ENCODE assay signal across 25 mouse cellular contexts in genomic region chr6:99305751-99306150, GRCm38 (mm10).
A peak's percentile ranks its signal among the peaks of the same experiment; 100 is the strongest.
DNase-seq lines count a peak whose midpoint lies in the region; ATAC-seq and TF ChIP-seq lines count a peak whose summit lies in the region.
"Had no signal": no experiment of that assay in that cellular context is flagged by ENCODE, and none has a peak within 500 bp of the region (broad histone marks: within the 10 kb centered on the region; RNA-seq: fewer than 3 reads in every experiment).

No protein-coding gene starts in this region.

- DNase-seq in spleen, adult 2 months (ENCODE audit: low read depth in 1 of 2, low spot score in 2 of 2): no peak
- DNase-seq in spleen, postnatal 10 days (ENCODE audit: low spot score in 2 of 2): no peak
- peak; percentile 30 for DNase-seq in thymus, postnatal 14 days
- no peak for DNase-seq in thymus, adult 18-20 months
- DNase-seq in induced T-regulatory cell, adult 2 months (ENCODE audit: low read depth): peak; percentile 21
- DNase-seq in kidney, adult 8-10 months: no peak
- no peak for DNase-seq in midbrain, embryonic 14.5 days
- DNase-seq: adrenal gland, adult 8-10 months; adrenal gland, postnatal 25 days; cerebellum, adult 18-20 months; cerebellum, adult 9-10 months; cerebellum, postnatal 14 days; gastrocnemius, adult 2 months; gastrocnemius, postnatal 14 days; heart, adult 2 months; heart, postnatal 14 days had no signal

- 53% methylated on average over 3 of the region's 3 CpGs for WGBS in spleen, adult 2 months
- 88% methylated on average over 3 of the region's 3 CpGs for WGBS in midbrain, embryonic 14.5 days

- H3K36me3 ChIP-seq in spleen, adult 2 months (ENCODE audit: control insufficient read depth, insufficient read depth, low read length): peaks cover 2% of the 10 kb centered on the region; the same call in 1 of the 2 replicates
- H3K36me3 ChIP-seq in midbrain, embryonic 14.5 days (ENCODE audit: control insufficient read depth, insufficient read depth, low read length): no peaks in the 10 kb centered on the region
- H3K36me3 ChIP-seq: forebrain, embryonic 10.5 days; heart, embryonic 10.5 days; hindbrain, embryonic 12.5 days; hindbrain, embryonic 15.5 days; intestine, embryonic 15.5 days had no signal

- no peak overlapping the region for H3K4me3 ChIP-seq in spleen, adult 2 months (ENCODE audit: extremely low read depth, insufficient read depth, insufficient read length)
- H3K4me3 ChIP-seq in midbrain, embryonic 14.5 days (replicated peaks; ENCODE audit: low read depth, low read length): no peak overlapping the region
- H3K4me3 ChIP-seq: forebrain, embryonic 10.5 days; forebrain, embryonic 13.5 days; gastrocnemius, adult 2 months; heart, adult 2 months; heart, embryonic 10.5 days; heart, embryonic 13.5 days; hindbrain, embryonic 12.5 days; hindbrain, embryonic 15.5 days; intestine, embryonic 15.5 days had no signal

- peaks cover 32% of the 10 kb centered on the region; the same call in 1 of the 2 replicates for H3K4me1 ChIP-seq in spleen, adult 2 months (ENCODE audit: control insufficient read depth, insufficient read depth, insufficient read length)
- H3K4me1 ChIP-seq in midbrain, embryonic 14.5 days (ENCODE audit: control insufficient read depth, insufficient read depth, low read length): no peaks in the 10 kb centered on the region
- H3K4me1 ChIP-seq: hindbrain, embryonic 15.5 days; intestine, embryonic 15.5 days had no signal

- H3K27me3 ChIP-seq in spleen, adult 2 months (ENCODE audit: control insufficient read depth, insufficient read depth, low read length): no peaks in the 10 kb centered on the region
- H3K27me3 ChIP-seq in midbrain, embryonic 14.5 days (ENCODE audit: control insufficient read depth, insufficient read depth, low read length): no peaks in the 10 kb centered on the region
- H3K27me3 ChIP-seq: forebrain, embryonic 13.5 days; heart, embryonic 13.5 days; hindbrain, embryonic 12.5 days; hindbrain, embryonic 15.5 days; intestine, embryonic 15.5 days had no signal

- H3K9ac ChIP-seq in midbrain, embryonic 14.5 days (replicated peaks; ENCODE audit: low read length): no peak overlapping the region
- H3K9ac ChIP-seq: forebrain, embryonic 13.5 days; heart, embryonic 13.5 days; hindbrain, embryonic 12.5 days; hindbrain, embryonic 15.5 days; intestine, embryonic 15.5 days had no signal

- TF ChIP-seq CTCF in spleen, adult 2 months (IDR thresholded peaks at IDR 0.05; ENCODE audit: extremely low read depth, insufficient read depth, insufficient read length, insufficient replicate concordance): no peak

- H3K4me2 ChIP-seq in midbrain, embryonic 14.5 days (ENCODE audit: low read length): no peak overlapping the region
- H3K4me2 ChIP-seq: forebrain, embryonic 13.5 days; heart, embryonic 13.5 days; hindbrain, embryonic 12.5 days; hindbrain, embryonic 15.5 days; intestine, embryonic 15.5 days had no signal

- H3K9me3 ChIP-seq in midbrain, embryonic 14.5 days (ENCODE audit: control insufficient read depth, low read length): no peaks in the 10 kb centered on the region
- H3K9me3 ChIP-seq: forebrain, embryonic 10.5 days; forebrain, embryonic 13.5 days; heart, embryonic 10.5 days; heart, embryonic 13.5 days; hindbrain, embryonic 12.5 days; hindbrain, embryonic 15.5 days; intestine, embryonic 15.5 days had no signal

- no peak for ATAC-seq in midbrain, embryonic 14.5 days (ENCODE audit: low FRiP score, low TSS enrichment)
- ATAC-seq: activated CD4-positive, CD25-positive, alpha-beta regulatory T cell, adult 4 months; forebrain, embryonic 13.5 days; forebrain, embryonic 16.5 days; intestine, embryonic 15.5 days had no signal

- no peak for TF ChIP-seq POLR2A in spleen, adult 2 months (IDR thresholded peaks at IDR 0.05; ENCODE audit: low read depth, low read length)

- H3K27ac ChIP-seq in spleen, adult 2 months (ENCODE audit: insufficient read depth, low read length): peak overlapping the region; percentile 6; the same call in 1 of the 2 replicates
- no peak overlapping the region for H3K27ac ChIP-seq in midbrain, embryonic 14.5 days (replicated peaks; ENCODE audit: low read depth, low read length)
- H3K27ac ChIP-seq: forebrain, embryonic 10.5 days; forebrain, embryonic 13.5 days; gastrocnemius, adult 2 months; heart, adult 2 months; heart, embryonic 10.5 days; heart, embryonic 13.5 days; hindbrain, embryonic 12.5 days; hindbrain, embryonic 15.5 days; intestine, embryonic 15.5 days had no signal

Comparison
In these comparisons a context has a peak if more than half of its experiments do, and no peak if none do; other contexts are left out.
1. DNase-seq: peak in thymus, postnatal 14 days (single experiment) and induced T-regulatory cell, adult 2 months (single experiment); none in spleen, adult 2 months (0 of 2), spleen, postnatal 10 days (0 of 2), thymus, adult 18-20 months (0 of 2), kidney, adult 8-10 months (0 of 2) and midbrain, embryonic 14.5 days (single experiment).